Comparison of ENCODE assay signal across 17 mouse cellular contexts in the genomic region with DNA sequence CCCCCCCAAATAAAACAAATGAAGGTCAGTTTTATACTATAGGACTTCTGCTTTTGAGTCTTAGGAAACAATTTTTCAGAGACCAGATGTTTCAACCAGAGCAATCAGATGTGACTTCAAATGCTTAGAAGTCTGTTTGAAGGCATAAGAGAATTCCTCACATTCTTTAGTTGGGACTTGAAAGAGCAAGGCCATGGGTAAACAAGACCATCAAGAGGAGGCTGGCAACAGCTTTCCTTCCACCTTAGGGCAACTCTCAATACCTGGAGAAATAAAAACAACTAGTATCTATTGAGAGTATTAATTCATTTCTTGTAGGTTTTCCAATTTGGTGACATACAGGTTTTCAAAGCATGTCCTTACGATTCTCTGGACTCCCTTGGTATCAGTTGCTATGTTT.
"Had no signal": no experiment of that assay in that cellular context is flagged by ENCODE, and none has a peak within 500 bp of the region (broad histone marks: within the 10 kb centered on the region; RNA-seq: fewer than 3 reads in every experiment).

No protein-coding gene starts in this region.

- H3K4me2 ChIP-seq: liver, embryonic 12.5 days; lung, embryonic 15.5 days; midbrain, embryonic 11.5 days; midbrain, embryonic 13.5 days; midbrain, embryonic 15.5 days; neural tube, embryonic 12.5 days had no signal

- ATAC-seq: liver, embryonic 12.5 days; midbrain, embryonic 13.5 days; midbrain, embryonic 15.5 days had no signal

- DNase-seq: lung, adult 18-20 months; lung, postnatal 4 days; retina, postnatal 1 day; right cerebral cortex, adult 18-20 months; right cerebral cortex, postnatal 25 days; right cerebral cortex, postnatal 4 days; spleen, adult 18-20 months; thymus, adult 18-20 months; thymus, postnatal 14 days; thymus, postnatal 36 days had no signal

- H3K9ac ChIP-seq: liver, embryonic 12.5 days; liver, embryonic 14.5 days; lung, embryonic 15.5 days; midbrain, embryonic 13.5 days; midbrain, embryonic 15.5 days; neural tube, embryonic 12.5 days had no signal

- H3K27me3 ChIP-seq: liver, embryonic 12.5 days; lung, embryonic 15.5 days; midbrain, embryonic 13.5 days; midbrain, embryonic 15.5 days; neural tube, embryonic 12.5 days had no signal

- H3K4me1 ChIP-seq: liver, embryonic 12.5 days; lung, embryonic 15.5 days; midbrain, embryonic 13.5 days; midbrain, embryonic 15.5 days; neural tube, embryonic 12.5 days had no signal

- H3K27ac ChIP-seq: liver, embryonic 12.5 days; liver, embryonic 14.5 days; lung, embryonic 15.5 days; midbrain, embryonic 13.5 days; midbrain, embryonic 15.5 days; neural tube, embryonic 12.5 days had no signal

- H3K9me3 ChIP-seq: liver, embryonic 12.5 days; lung, embryonic 15.5 days; midbrain, embryonic 15.5 days; neural tube, embryonic 12.5 days had no signal

- H3K36me3 ChIP-seq: liver, embryonic 12.5 days; lung, embryonic 15.5 days; midbrain, embryonic 13.5 days; midbrain, embryonic 15.5 days; neural tube, embryonic 12.5 days had no signal

- H3K4me3 ChIP-seq: liver, embryonic 12.5 days; lung, embryonic 15.5 days; midbrain, embryonic 13.5 days; midbrain, embryonic 15.5 days; neural tube, embryonic 12.5 days had no signal
